In genomic region chr10:80936135-80936809, GRCm38 (mm10) we compare ENCODE assay signal across 8 mouse cellular contexts. TPM values are rescaled to one million over a fixed set of nuclear protein-coding genes. Genes with fewer than 3 reads are reported as not detected.
A peak's percentile ranks its signal among the peaks of the same experiment; 100 is the strongest.
DNase-seq lines count a peak whose midpoint lies in the region; ATAC-seq and TF ChIP-seq lines count a peak whose summit lies in the region.

No protein-coding gene starts in this region.

- no peak for TF ChIP-seq CTCF in kidney, postnatal 0 days (IDR thresholded peaks at IDR 0.05; ENCODE audit: low read depth)

- H3K4me3 ChIP-seq in heart, embryonic 14.5 days (ENCODE audit: control insufficient read depth in 1 of 2, insufficient read depth in 1 of 2, low read depth in 1 of 2, low read length in 2 of 2) = peak overlapping the region; percentile 44 to 50
- peak overlapping the region; percentile 22 for H3K4me3 ChIP-seq in kidney, postnatal 0 days (replicated peaks; ENCODE audit: low read depth, low read length)
- H3K4me3 ChIP-seq in stomach, embryonic 14.5 days (ENCODE audit: low read depth, low read length) = peak overlapping the region; percentile 25

- peak; percentile 88 for DNase-seq in retina, postnatal 1 day
- DNase-seq in retina, embryonic 14.5 days (ENCODE audit: low spot score) = no peak
- DNase-seq in embryo, embryonic 11 days = peak; percentile 81
- peak; percentile 64 for DNase-seq in kidney, postnatal 0 days (ENCODE audit: low spot score)
- peak; percentile 78 for DNase-seq in lung, postnatal 10 days
- no peak for DNase-seq in urinary bladder, adult 2 months (ENCODE audit: low spot score)

- peaks cover 80 to 98% of the 10 kb centered on the region in 2 experiments for H3K4me1 ChIP-seq in heart, embryonic 14.5 days (ENCODE audit: control insufficient read depth in 2 of 2, insufficient read depth in 2 of 2, low read length in 2 of 2)
- peaks cover 74% of the 10 kb centered on the region for H3K4me1 ChIP-seq in kidney, postnatal 0 days (replicated peaks; ENCODE audit: insufficient read depth, low read length)
- peaks cover 78% of the 10 kb centered on the region for H3K4me1 ChIP-seq in stomach, embryonic 14.5 days (ENCODE audit: control insufficient read depth, insufficient read depth, low read length)

- H3K9ac ChIP-seq in heart, embryonic 14.5 days (ENCODE audit: low read length) = peak overlapping the region; percentile 83
- H3K9ac ChIP-seq in kidney, postnatal 0 days (ENCODE audit: low read depth, low read length) = peak overlapping the region; percentile 39; the same call in 1 of the 2 replicates
- H3K9ac ChIP-seq in stomach, embryonic 14.5 days (replicated peaks; ENCODE audit: low read depth, low read length) = no peak overlapping the region; the same call in 1 of the 2 replicates

- H3K36me3 ChIP-seq in heart, embryonic 14.5 days (ENCODE audit: control insufficient read depth, insufficient read depth, low read length) = no peaks in the 10 kb centered on the region; the same call in 1 of the 2 replicates
- H3K36me3 ChIP-seq in kidney, postnatal 0 days (ENCODE audit: insufficient read depth, low read length) = no peaks in the 10 kb centered on the region
- H3K36me3 ChIP-seq in stomach, embryonic 14.5 days (ENCODE audit: control insufficient read depth, insufficient read depth, low read length) = no peaks in the 10 kb centered on the region

- peak overlapping the region; percentile 65 to 89 for H3K27ac ChIP-seq in heart, embryonic 14.5 days (replicated peaks in 1 of 2; ENCODE audit: control insufficient read depth in 1 of 2, insufficient read depth in 1 of 2, low read depth in 2 of 2, low read length in 2 of 2)
- no peak overlapping the region for H3K27ac ChIP-seq in kidney, postnatal 0 days
- H3K27ac ChIP-seq in stomach, embryonic 14.5 days (ENCODE audit: low read length) = no peak overlapping the region

- peak overlapping the region; percentile 82 for H3K4me2 ChIP-seq in heart, embryonic 14.5 days (ENCODE audit: low read length)
- peak overlapping the region; percentile 61 for H3K4me2 ChIP-seq in kidney, postnatal 0 days (ENCODE audit: low read length)
- H3K4me2 ChIP-seq in stomach, embryonic 14.5 days (replicated peaks; ENCODE audit: low read depth, low read length) = peak overlapping the region; percentile 73

- peak; percentile 49 for ATAC-seq in heart, embryonic 14.5 days (ENCODE audit: insufficient number of reproducible peaks, insufficient read depth, low FRiP score, low read depth)
- ATAC-seq in kidney, postnatal 0 days (replicated peaks; ENCODE audit: low FRiP score, low read depth) = no peak
- ATAC-seq in stomach, embryonic 14.5 days (ENCODE audit: insufficient number of reproducible peaks, insufficient read depth, low FRiP score, low read depth) = peak; percentile 50; the same call in 1 of the 2 replicates

- no peaks in the 10 kb centered on the region for H3K27me3 ChIP-seq in heart, embryonic 14.5 days (ENCODE audit: control insufficient read depth, insufficient read depth, low read length)
- H3K27me3 ChIP-seq in kidney, postnatal 0 days (ENCODE audit: insufficient read depth, low read length) = peaks cover 12% of the 10 kb centered on the region
- peaks cover 8% of the 10 kb centered on the region; the same call in 1 of the 2 replicates for H3K27me3 ChIP-seq in stomach, embryonic 14.5 days (ENCODE audit: control insufficient read depth, insufficient read depth, low read length)

- no peaks in the 10 kb centered on the region for H3K9me3 ChIP-seq in heart, embryonic 14.5 days (ENCODE audit: control insufficient read depth, low read length)
- no peaks in the 10 kb centered on the region for H3K9me3 ChIP-seq in kidney, postnatal 0 days (replicated peaks; ENCODE audit: low read length)
- H3K9me3 ChIP-seq in stomach, embryonic 14.5 days (ENCODE audit: control insufficient read depth, low read depth, low read length) = no peaks in the 10 kb centered on the region

- WGBS in heart, embryonic 14.5 days = 1% methylated on average over 36 of the region's 37 CpGs
- WGBS in kidney, postnatal 0 days = 2% methylated on average over 37 of the region's 37 CpGs
- WGBS in stomach, embryonic 14.5 days = 2% methylated on average over 35 of the region's 37 CpGs

RNA-seq across cellular contexts. Expression of gene Gadd45b, which starts 6.4 kb away (rescaled TPM):
- 34.5 and 39.8 TPM in 2 replicates for polyA plus RNA-seq in heart, embryonic 14.5 days (2014; fragmentation: Nextera tagmentation; extraction: Ambion mirVana)
- 17.4 and 20.8 TPM in 2 replicates for polyA plus RNA-seq in kidney, postnatal 0 days (2015; fragmentation: Nextera tagmentation; extraction: Ambion mirVana)
- 16.1 and 20.7 TPM in 2 replicates for polyA plus RNA-seq in stomach, embryonic 14.5 days (2014; fragmentation: Nextera tagmentation; extraction: Ambion mirVana)
- 17.9 and 29.9 TPM in 2 replicates for polyA plus RNA-seq in urinary bladder, adult 2 months (2012; rRNA removed)

RNA-seq across cellular contexts. Expression of gene Lmnb2, which starts 18.2 kb away (rescaled TPM):
- 7.3 and 8.1 TPM in 2 replicates for polyA plus RNA-seq in heart, embryonic 14.5 days (2014; fragmentation: Nextera tagmentation; extraction: Ambion mirVana)
- polyA plus RNA-seq in kidney, postnatal 0 days (2015; fragmentation: Nextera tagmentation; extraction: Ambion mirVana) = 21.9 and 26.0 TPM in 2 replicates
- polyA plus RNA-seq in stomach, embryonic 14.5 days (2014; fragmentation: Nextera tagmentation; extraction: Ambion mirVana) = 12.1 and 14.6 TPM in 2 replicates
- 10.5 and 14.1 TPM in 2 replicates for polyA plus RNA-seq in urinary bladder, adult 2 months (2012; rRNA removed)

RNA-seq across cellular contexts. Expression of gene Timm13, which starts 35.5 kb away (rescaled TPM):
- 310 and 338 TPM in 2 replicates for polyA plus RNA-seq in heart, embryonic 14.5 days (2014; fragmentation: Nextera tagmentation; extraction: Ambion mirVana)
- polyA plus RNA-seq in kidney, postnatal 0 days (2015; fragmentation: Nextera tagmentation; extraction: Ambion mirVana) = 434 and 437 TPM in 2 replicates
- polyA plus RNA-seq in stomach, embryonic 14.5 days (2014; fragmentation: Nextera tagmentation; extraction: Ambion mirVana) = 340 and 345 TPM in 2 replicates
- 111 and 113 TPM in 2 replicates for polyA plus RNA-seq in urinary bladder, adult 2 months (2012; rRNA removed)

Comparison
In these comparisons a context has a peak if more than half of its experiments do, and no peak if none do; other contexts are left out.
1. DNase-seq: peak in retina, postnatal 1 day (single experiment), embryo, embryonic 11 days (single experiment), kidney, postnatal 0 days (single experiment) and lung, postnatal 10 days (single experiment); none in retina, embryonic 14.5 days (single experiment) and urinary bladder, adult 2 months (single experiment).
2. H3K27ac ChIP-seq: peak in heart, embryonic 14.5 days (2 of 2); none in kidney, postnatal 0 days (single experiment) and stomach, embryonic 14.5 days (single experiment).
3. Peak in every context shown above with its lines, with median percentiles within 50 percentile points of each other: H3K4me2 ChIP-seq and H3K4me3 ChIP-seq.